Mouse (Mus musculus) lung, postnatal 0 days (tissue): ENCODE results near the gene Kndc1. TPM values are rescaled to one million over a fixed set of nuclear protein-coding genes. Genes with fewer than 3 reads are reported as not detected.

Source experiments
- ATAC-seq: fragments of 200-750 bp; cut with Nextera tagmentation; 2 replicates; pipeline ENCODE4 v1.8.0; 2017; ENCODE audit warnings: moderate library complexity
- DNase-seq: peaks from one replicate; pipeline ENCODE4 v3.0.0-alpha.2; 2016; ENCODE audit warnings: low spot score
- H3K27ac ChIP-seq: fragments of 300-500 bp; sonication (generic); 2 replicates; pipeline ENCODE4 v1.5.1; 2014; ENCODE audit warnings: antibody characterized with exemption, mild to moderate bottlenecking, low read length, mixed read lengths
- H3K27me3 ChIP-seq: fragments of 300-500 bp; sonication (generic); replicated peaks from 2 replicates; pipeline ENCODE4 v1.6.1; 2014; ENCODE audit warnings: low read length, mixed read lengths; ENCODE audit not compliant: insufficient read depth
- H3K36me3 ChIP-seq: fragments of 300-500 bp; sonication (generic); 2 replicates; pipeline ENCODE4 v1.6.1; 2014; ENCODE audit warnings: low read length, mixed read lengths; ENCODE audit not compliant: insufficient read depth
- H3K4me1 ChIP-seq: fragments of 300-500 bp; sonication (generic); 2 replicates; pipeline ENCODE4 v1.6.1; 2014; ENCODE audit warnings: antibody characterized with exemption, low read depth, low read length, mixed read lengths; ENCODE audit not compliant: insufficient read depth
- H3K4me2 ChIP-seq: fragments of 300-500 bp; sonication (generic); replicated peaks from 2 replicates; pipeline ENCODE4 v1.6.1; 2014; ENCODE audit warnings: low read depth, mild to moderate bottlenecking, low read length, moderate library complexity, mixed read lengths
- H3K4me3 ChIP-seq: fragments of 300-500 bp; sonication (generic); 2 replicates; pipeline ENCODE4 v1.5.1; 2014; ENCODE audit warnings: low read depth, low read length
- H3K9ac ChIP-seq: fragments of 300-500 bp; sonication (generic); replicated peaks from 2 replicates; pipeline ENCODE4 v1.6.1; 2014; ENCODE audit warnings: low read depth, mild to moderate bottlenecking
- H3K9me3 ChIP-seq: fragments of 300-500 bp; sonication (generic); 2 replicates; pipeline ENCODE4 v1.6.1; 2016; ENCODE audit warnings: low read length, mixed read lengths
- CTCF ChIP-seq: IDR thresholded peaks from 2 replicates; pipeline ENCODE4 v1.5.1; 2016; ENCODE audit warnings: antibody characterized with exemption, mild to moderate bottlenecking
- EP300 ChIP-seq: IDR thresholded peaks from 2 replicates; pipeline ENCODE4 v1.6.1; 2016; ENCODE audit warnings: antibody characterized with exemption, mild to moderate bottlenecking, control low read depth
- WGBS: fragments of 180-500 bp; shearing (Covaris S2); extraction: QIAGEN DNeasy Blood & Tissue Kit; methylation state at CpG from one replicate; pipeline ENCODE4 v1.1.7; 2014; 5-methylcytosine and 5-hydroxymethylcytosine counted together
- polyA plus RNA-seq: library from polyadenylated mRNA; unstranded; fragments of >200 nt; fragmentation: Nextera tagmentation; extraction: Ambion mirVana; gene quantifications from 2 replicates; pipeline ENCODE4 v1.2.1, GENCODE M21; 2015

The Kndc1 gene
- polyA plus RNA-seq, 1 experiment from 2014 or later, result 0.97 TPM

DNA sequence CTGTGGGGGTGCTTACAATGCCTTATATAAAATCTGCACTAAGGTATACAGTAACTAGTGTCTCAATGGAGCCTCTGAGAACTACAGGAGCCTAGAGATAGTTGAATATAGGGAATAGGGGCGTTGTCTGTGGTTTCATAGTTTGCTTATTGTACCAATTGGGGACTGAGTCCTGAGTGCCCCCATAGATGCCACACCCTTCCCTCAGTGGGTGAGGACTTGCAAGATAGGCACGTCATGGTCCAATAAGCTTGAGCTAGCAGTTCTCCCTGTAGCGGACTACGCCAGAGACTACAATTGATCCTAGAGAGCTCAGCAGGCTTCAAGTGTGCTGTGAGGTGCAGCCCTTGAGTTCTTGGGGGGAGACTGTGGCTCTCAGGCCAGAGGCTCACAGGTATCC is 61.0 kb downstream of the Kndc1 start:
- H3K4me1 ChIP-seq, result no peaks in the 10 kb centered on the region
- no peaks in the 10 kb centered on the region for H3K9me3 ChIP-seq
- WGBS, result 88% methylated on average over 4 of the region's 4 CpGs
- ATAC-seq (no peak), DNase-seq (no peak)
- TF ChIP-seq CTCF (no peak), EP300 (no peak)
- H3K4me3 ChIP-seq, result no peak overlapping the region
- no peak overlapping the region for H3K27ac ChIP-seq
- H3K4me2 ChIP-seq, result no peak overlapping the region
- H3K36me3 ChIP-seq, result no peaks in the 10 kb centered on the region
- no peak overlapping the region for H3K9ac ChIP-seq
- H3K27me3 ChIP-seq, result no peaks in the 10 kb centered on the region

- no peak for TF ChIP-seq CTCF
- TF ChIP-seq EP300, result no peak
Observed at GRCm38 (mm10) chr7:139956658-139957057, 62.2 kb downstream of the Kndc1 start.

DNA sequence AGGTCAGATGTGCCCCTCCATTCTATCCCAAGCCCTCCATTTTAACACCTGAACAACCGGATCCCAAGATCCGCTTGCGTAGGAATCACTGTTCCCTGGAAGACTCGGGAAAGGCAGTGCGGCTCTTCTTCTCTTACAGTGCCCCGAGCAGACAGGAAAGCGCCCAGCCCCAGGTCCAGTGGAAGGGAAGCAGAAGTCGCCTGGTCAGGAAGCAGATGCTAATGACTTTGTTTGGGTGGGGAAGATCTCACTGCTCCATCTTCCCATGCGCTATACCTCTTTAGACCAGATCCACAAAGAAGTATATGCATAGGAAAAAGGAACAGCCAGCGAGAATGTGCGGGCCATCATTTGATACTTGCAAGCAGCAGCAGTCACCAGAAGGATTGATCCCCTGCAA is 62.9 kb downstream of the Kndc1 start:
- Histone ChIP-seq H3K9ac (no peak overlapping the region), H3K27ac (no peak overlapping the region), H3K27me3 (no peaks in the 10 kb centered on the region), H3K4me1 (no peaks in the 10 kb centered on the region), H3K4me2 (no peak overlapping the region), H3K4me3 (no peak overlapping the region), H3K9me3 (no peaks in the 10 kb centered on the region), H3K36me3 (no peaks in the 10 kb centered on the region)
- DNase-seq (peak; percentile 19), ATAC-seq (no peak; the same call in 1 of the 2 replicates)
- WGBS, result 40% methylated on average over 11 of the region's 11 CpGs
- TF ChIP-seq CTCF, result no peak
- TF ChIP-seq EP300, result no peak

More at GRCm38 (mm10) chr7:139956658-139957057, 62.2 kb downstream of the Kndc1 start:
- DNase-seq (no peak), ATAC-seq (no peak)
- Histone ChIP-seq H3K4me1 (no peaks in the 10 kb centered on the region), H3K9ac (no peak overlapping the region), H3K4me2 (no peak overlapping the region), H3K27ac (no peak overlapping the region), H3K27me3 (no peaks in the 10 kb centered on the region), H3K9me3 (no peaks in the 10 kb centered on the region), H3K4me3 (no peak overlapping the region), H3K36me3 (no peaks in the 10 kb centered on the region)
- 68% methylated on average over 3 of the region's 3 CpGs for WGBS

GRCm38 (mm10) chr7:139957958-139958357 is 63.5 kb downstream of the Kndc1 start:
- ATAC-seq, result no peak
- DNase-seq, result no peak
- H3K4me3 ChIP-seq, result no peak overlapping the region
- no peaks in the 10 kb centered on the region for H3K9me3 ChIP-seq
- H3K9ac ChIP-seq, result no peak overlapping the region
- no peaks in the 10 kb centered on the region for H3K4me1 ChIP-seq
- H3K27ac ChIP-seq, result no peak overlapping the region
- TF ChIP-seq EP300 (no peak), CTCF (no peak)
- no peaks in the 10 kb centered on the region for H3K36me3 ChIP-seq
- H3K4me2 ChIP-seq, result no peak overlapping the region
- H3K27me3 ChIP-seq, result no peaks in the 10 kb centered on the region
- 13% methylated on average over 11 of the region's 11 CpGs for WGBS

DNA sequence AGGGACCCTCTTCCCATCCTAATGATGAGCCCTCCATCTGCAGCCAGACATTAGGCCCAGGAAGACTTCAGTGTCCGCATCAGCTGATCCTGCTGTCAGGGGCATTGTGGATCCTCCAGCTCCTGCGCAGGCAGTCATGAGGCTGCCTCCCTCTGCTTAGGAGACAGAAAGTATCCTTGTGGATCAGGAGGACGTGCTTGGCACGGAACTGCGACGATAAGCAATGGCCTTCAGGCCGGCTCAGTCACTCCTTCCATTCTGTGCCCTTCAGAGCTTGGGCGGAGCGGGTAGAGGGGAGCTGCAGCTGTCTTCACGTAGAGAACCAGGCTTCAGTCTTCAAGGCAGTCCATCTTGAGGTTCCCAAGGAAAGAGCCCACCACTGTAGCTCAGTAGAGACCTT is 66.6 kb downstream of the Kndc1 start:
- H3K9me3 ChIP-seq, result no peaks in the 10 kb centered on the region
- no peak overlapping the region for H3K27ac ChIP-seq
- no peak overlapping the region for H3K4me2 ChIP-seq
- no peaks in the 10 kb centered on the region for H3K4me1 ChIP-seq
- H3K4me3 ChIP-seq, result no peak overlapping the region
- H3K36me3 ChIP-seq, result no peaks in the 10 kb centered on the region
- H3K9ac ChIP-seq, result no peak overlapping the region
- H3K27me3 ChIP-seq, result no peaks in the 10 kb centered on the region
- WGBS, result 82% methylated on average over 10 of the region's 10 CpGs
- ATAC-seq, result no peak
- TF ChIP-seq EP300 (no peak), CTCF (no peak)
- no peak for DNase-seq

GRCm38 (mm10) chr7:139963814-139964213 is 69.3 kb downstream of the Kndc1 start:
- no peak for TF ChIP-seq CTCF
- no peak for TF ChIP-seq EP300
- DNase-seq, result no peak
- ATAC-seq, result no peak
- no peaks in the 10 kb centered on the region for H3K4me1 ChIP-seq
- no peaks in the 10 kb centered on the region for H3K27me3 ChIP-seq
- no peak overlapping the region for H3K27ac ChIP-seq
- no peak overlapping the region for H3K4me3 ChIP-seq
- WGBS, result 45% methylated on average over 4 of the region's 4 CpGs
- no peaks in the 10 kb centered on the region for H3K36me3 ChIP-seq
- no peaks in the 10 kb centered on the region for H3K9me3 ChIP-seq
- no peak overlapping the region for H3K9ac ChIP-seq
- no peak overlapping the region for H3K4me2 ChIP-seq

DNA sequence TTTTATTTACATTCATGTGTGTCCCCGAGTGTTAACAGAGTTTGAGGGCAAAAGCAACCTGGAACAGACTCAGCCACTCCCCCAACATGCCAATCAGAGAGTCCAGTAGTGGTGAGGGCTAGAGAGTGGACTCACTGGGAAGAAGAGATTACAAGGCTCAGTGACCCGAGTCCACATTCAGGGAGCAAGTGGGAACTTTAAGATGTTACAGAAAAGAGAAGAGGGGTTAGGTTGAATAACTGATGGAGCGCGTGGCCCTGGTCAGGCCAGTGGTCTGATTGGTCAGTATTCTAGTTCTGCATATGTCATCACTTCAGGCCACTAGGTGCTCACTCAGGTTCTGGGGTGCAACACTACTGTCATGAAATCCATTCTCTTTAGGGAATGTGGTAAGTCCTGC is 72.7 kb downstream of the Kndc1 start:
- H3K36me3 ChIP-seq, result no peaks in the 10 kb centered on the region
- no peak for TF ChIP-seq CTCF
- ATAC-seq, result no peak
- H3K4me3 ChIP-seq, result no peak overlapping the region
- 24% methylated on average over 4 of the region's 4 CpGs for WGBS
- H3K4me2 ChIP-seq, result no peak overlapping the region
- no peaks in the 10 kb centered on the region for H3K4me1 ChIP-seq
- no peak for DNase-seq
- H3K9ac ChIP-seq, result no peak overlapping the region
- no peaks in the 10 kb centered on the region for H3K9me3 ChIP-seq
- no peak overlapping the region for H3K27ac ChIP-seq
- no peaks in the 10 kb centered on the region for H3K27me3 ChIP-seq
